Mouse (Mus musculus): ENCODE results near the gene 1700066M21Rik. TPM values are rescaled to one million over a fixed set of nuclear protein-coding genes. Genes with fewer than 3 reads are reported as not detected.

1700066M21Rik gene
- polyA plus RNA-seq, 1 experiment from 2014 or later: 13.4 TPM

GRCm38 (mm10) chr1:57367446-57367845 lies 10.0 kb upstream of the 1700066M21Rik start:
- H3K4me3 ChIP-seq: no peak overlapping the region
- no peak overlapping the region for H3K9ac ChIP-seq
- ATAC-seq (ENCODE audit: insufficient number of reproducible peaks, insufficient read depth, low FRiP score, low TSS enrichment): no peak
- H3K27me3 ChIP-seq: no peaks in the 10 kb centered on the region
- H3K4me1 ChIP-seq: no peaks in the 10 kb centered on the region
- H3K4me2 ChIP-seq (replicated peaks): no peak overlapping the region
- H3K9me3 ChIP-seq: no peaks in the 10 kb centered on the region
- 95% methylated on average over 3 of the region's 3 CpGs for WGBS
- no peaks in the 10 kb centered on the region for H3K36me3 ChIP-seq
- no peak overlapping the region for H3K27ac ChIP-seq

- ATAC-seq (ENCODE audit: insufficient number of reproducible peaks, insufficient read depth, low FRiP score, low TSS enrichment): no peak
- Histone ChIP-seq H3K9me3 (no peaks in the 10 kb centered on the region), H3K27me3 (no peaks in the 10 kb centered on the region), H3K4me3 (no peak overlapping the region), H3K4me2 (replicated peaks) (no peak overlapping the region), H3K27ac (no peak overlapping the region), H3K36me3 (no peaks in the 10 kb centered on the region), H3K9ac (no peak overlapping the region), H3K4me1 (no peaks in the 10 kb centered on the region)
- 85% methylated on average over 4 of the region's 4 CpGs for WGBS
Observed at GRCm38 (mm10) chr1:57369111-57369510, 8.3 kb upstream of the 1700066M21Rik start.

GRCm38 (mm10) chr1:57370451-57370850 lies 7.0 kb upstream of the 1700066M21Rik start:
- no peaks in the 10 kb centered on the region for H3K27me3 ChIP-seq
- no peaks in the 10 kb centered on the region for H3K9me3 ChIP-seq
- no peak overlapping the region for H3K4me2 ChIP-seq (replicated peaks)
- H3K36me3 ChIP-seq: no peaks in the 10 kb centered on the region
- H3K4me3 ChIP-seq: no peak overlapping the region
- H3K9ac ChIP-seq: no peak overlapping the region
- H3K4me1 ChIP-seq: no peaks in the 10 kb centered on the region
- 87% methylated on average over 4 of the region's 4 CpGs for WGBS
- no peak overlapping the region for H3K27ac ChIP-seq
- no peak for ATAC-seq (ENCODE audit: insufficient number of reproducible peaks, insufficient read depth, low FRiP score, low TSS enrichment)

- Histone ChIP-seq H3K27me3 (no peaks in the 10 kb centered on the region), H3K4me2 (replicated peaks) (no peak overlapping the region), H3K4me3 (no peak overlapping the region), H3K9ac (no peak overlapping the region), H3K36me3 (no peaks in the 10 kb centered on the region), H3K9me3 (no peaks in the 10 kb centered on the region), H3K4me1 (peaks cover 6% of the 10 kb centered on the region; the same call in 1 of the 2 replicates), H3K27ac (no peak overlapping the region)
- 92% methylated on average over 2 of the region's 2 CpGs for WGBS
- ATAC-seq (ENCODE audit: insufficient number of reproducible peaks, insufficient read depth, low FRiP score, low TSS enrichment): no peak
Observed at GRCm38 (mm10) chr1:57375276-57375675, 2.1 kb upstream of the 1700066M21Rik start.

- peak overlapping the region; percentile 98 for H3K4me2 ChIP-seq (replicated peaks)
- no peaks in the 10 kb centered on the region for H3K36me3 ChIP-seq
- peaks cover 6% of the 10 kb centered on the region; the same call in 1 of the 2 replicates for H3K4me1 ChIP-seq
- no peaks in the 10 kb centered on the region for H3K9me3 ChIP-seq
- ATAC-seq (ENCODE audit: insufficient number of reproducible peaks, insufficient read depth, low FRiP score, low TSS enrichment): no peak
- H3K27ac ChIP-seq: no peak overlapping the region
- 64% methylated on average over 6 of the region's 6 CpGs for WGBS
- peak overlapping the region; percentile 85 for H3K4me3 ChIP-seq
- no peak overlapping the region for H3K9ac ChIP-seq
- H3K27me3 ChIP-seq: no peaks in the 10 kb centered on the region
Observed at GRCm38 (mm10) chr1:57376806-57377205, 614 bp upstream of the 1700066M21Rik start.

GRCm38 (mm10) chr1:57386519-57386918 lies 9.1 kb downstream of the 1700066M21Rik start:
- Histone ChIP-seq H3K27me3 (no peaks in the 10 kb centered on the region), H3K36me3 (peaks cover 16% of the 10 kb centered on the region), H3K4me2 (replicated peaks) (no peak overlapping the region), H3K4me1 (no peaks in the 10 kb centered on the region), H3K4me3 (no peak overlapping the region), H3K9ac (no peak overlapping the region), H3K9me3 (no peaks in the 10 kb centered on the region), H3K27ac (no peak overlapping the region)
- no peak for ATAC-seq (ENCODE audit: insufficient number of reproducible peaks, insufficient read depth, low FRiP score, low TSS enrichment)

GRCm38 (mm10) chr1:57387876-57388275 lies 10.5 kb downstream of the 1700066M21Rik start:
- Histone ChIP-seq H3K4me3 (no peak overlapping the region), H3K27ac (no peak overlapping the region), H3K9ac (no peak overlapping the region), H3K4me1 (no peaks in the 10 kb centered on the region), H3K27me3 (no peaks in the 10 kb centered on the region), H3K9me3 (no peaks in the 10 kb centered on the region), H3K4me2 (replicated peaks) (no peak overlapping the region), H3K36me3 (peaks cover 19% of the 10 kb centered on the region)
- ATAC-seq (ENCODE audit: insufficient number of reproducible peaks, insufficient read depth, low FRiP score, low TSS enrichment): no peak
- WGBS: 76% methylated on average over 2 of the region's 2 CpGs

GRCm38 (mm10) chr1:57388402-57389155 lies 11.2 kb downstream of the 1700066M21Rik start:
- Histone ChIP-seq H3K36me3 (peaks cover 23% of the 10 kb centered on the region), H3K27me3 (no peaks in the 10 kb centered on the region), H3K4me1 (no peaks in the 10 kb centered on the region), H3K9me3 (no peaks in the 10 kb centered on the region), H3K4me3 (no peak overlapping the region), H3K9ac (no peak overlapping the region), H3K4me2 (replicated peaks) (no peak overlapping the region), H3K27ac (no peak overlapping the region)
- ATAC-seq (ENCODE audit: insufficient number of reproducible peaks, insufficient read depth, low FRiP score, low TSS enrichment): no peak
- WGBS: 87% methylated on average over 8 of the region's 8 CpGs

GRCm38 (mm10) chr1:57390993-57391790 lies 13.8 kb downstream of the 1700066M21Rik start:
- Histone ChIP-seq H3K4me2 (replicated peaks) (no peak overlapping the region), H3K9me3 (no peaks in the 10 kb centered on the region), H3K4me3 (no peak overlapping the region), H3K4me1 (no peaks in the 10 kb centered on the region), H3K36me3 (peaks cover 32% of the 10 kb centered on the region), H3K27ac (no peak overlapping the region), H3K27me3 (no peaks in the 10 kb centered on the region), H3K9ac (no peak overlapping the region)
- 93% methylated on average over 4 of the region's 4 CpGs for WGBS
- no peak for ATAC-seq (ENCODE audit: insufficient number of reproducible peaks, insufficient read depth, low FRiP score, low TSS enrichment)

- 79% methylated on average over 4 of the region's 4 CpGs for WGBS
- peaks cover 42% of the 10 kb centered on the region for H3K36me3 ChIP-seq
Observed at GRCm38 (mm10) chr1:57392417-57392816, 15.0 kb downstream of the 1700066M21Rik start.

GRCm38 (mm10) chr1:57394051-57394450 lies 16.6 kb downstream of the 1700066M21Rik start:
- no peak for ATAC-seq (ENCODE audit: insufficient number of reproducible peaks, insufficient read depth, low FRiP score, low TSS enrichment)
- Histone ChIP-seq H3K4me1 (no peaks in the 10 kb centered on the region), H3K4me3 (no peak overlapping the region), H3K9me3 (no peaks in the 10 kb centered on the region), H3K9ac (no peak overlapping the region), H3K27me3 (no peaks in the 10 kb centered on the region), H3K36me3 (peaks cover 43% of the 10 kb centered on the region), H3K4me2 (replicated peaks) (no peak overlapping the region), H3K27ac (no peak overlapping the region)
- 71% methylated on average over 3 of the region's 3 CpGs for WGBS

More at GRCm38 (mm10) chr1:57392417-57392816, 15.0 kb downstream of the 1700066M21Rik start:
- no peak overlapping the region for H3K9ac ChIP-seq
- no peaks in the 10 kb centered on the region for H3K9me3 ChIP-seq
- H3K27me3 ChIP-seq: no peaks in the 10 kb centered on the region
- H3K4me1 ChIP-seq: no peaks in the 10 kb centered on the region
- H3K4me2 ChIP-seq (replicated peaks): no peak overlapping the region
- H3K27ac ChIP-seq: no peak overlapping the region
- H3K4me3 ChIP-seq: no peak overlapping the region
- ATAC-seq (ENCODE audit: insufficient number of reproducible peaks, insufficient read depth, low FRiP score, low TSS enrichment): no peak

- H3K4me1 ChIP-seq: peaks cover 3% of the 10 kb centered on the region; the same call in 1 of the 2 replicates
- no peaks in the 10 kb centered on the region for H3K27me3 ChIP-seq
- H3K9ac ChIP-seq: no peak overlapping the region
- no peaks in the 10 kb centered on the region for H3K9me3 ChIP-seq
- 84% methylated on average over 2 of the region's 2 CpGs for WGBS
- no peak for ATAC-seq (ENCODE audit: insufficient number of reproducible peaks, insufficient read depth, low FRiP score, low TSS enrichment)
- peaks cover 36% of the 10 kb centered on the region for H3K36me3 ChIP-seq
- H3K4me3 ChIP-seq: no peak overlapping the region
- no peak overlapping the region for H3K27ac ChIP-seq
- no peak overlapping the region for H3K4me2 ChIP-seq (replicated peaks)
Observed at GRCm38 (mm10) chr1:57400321-57400720, 22.9 kb downstream of the 1700066M21Rik start.
